Mouse (Mus musculus) Patski (cell line): ENCODE measurements around the gene Atxn7. TPM values are rescaled to one million over a fixed set of nuclear protein-coding genes. Genes with fewer than 3 reads are reported as not detected.

Source experiments
- ATAC-seq: fragments of 100-300 bp; one replicate; pipeline ENCODE4 v1.8.0; 2021
- CTCF ChIA-PET: fragments of 350-600 bp; sonication (Branson Sonifier 250); formaldehyde crosslinking; loops from one replicate; lab custom pipeline; 2022; ENCODE audit warnings: inconsistent platforms; lab: Charles Lee
- POLR2A ChIA-PET: fragments of 350-600 bp; sonication (Branson Sonifier 250); formaldehyde crosslinking; loops from one replicate; lab custom pipeline; 2022; ENCODE audit warnings: antibody characterized with exemption, inconsistent platforms; lab: Charles Lee
- DNase-seq: peaks from one replicate; pipeline ENCODE4 v3.0.0-alpha.2; 2011; ENCODE audit warnings: low read depth, low spot score
- H3K27me3 ChIP-seq: fragments of 371-371 bp; one replicate; pipeline ENCODE4 v1.5.1; 2021
- CTCF ChIP-seq: fragments of 100-300 bp; IDR thresholded peaks from one replicate; pipeline ENCODE4 v1.5.1; 2021
- in situ Hi-C: fragments of 300-500 bp; cut with MboI; formaldehyde crosslinking; loops from 3 replicates; pipeline ENCODE4 v1.11.1; 2018; ENCODE audit warnings: low pct_unique_long_range_greater_than_20kb, mixed read lengths
- polyA plus RNA-seq: library from polyadenylated mRNA; unstranded; gene quantifications from one replicate; pipeline ENCODE4 v1.2.3, GENCODE M21; 2021

The Atxn7 gene
- polyA plus RNA-seq, 1 experiment from 2014 or later: 11.3 TPM

GRCm38 (mm10) chr14:13982174-13982573 is 20.9 kb downstream of the Atxn7 start:
- CTCF ChIA-PET: interaction anchor here (1.0 kb wide), 1 partner anchor 132 kb away, joined by 3 read pairs; no protein-coding TSS in a partner anchor
- POLR2A ChIA-PET: no interaction called here
- H3K27me3 ChIP-seq: no peaks in the 10 kb centered on the region
- peak; percentile 22 for TF ChIP-seq CTCF
- in situ Hi-C loops: no loop called here
- DNase-seq (no peak), ATAC-seq (no peak)

GRCm38 (mm10) chr14:13988397-13988796 is 27.2 kb downstream of the Atxn7 start:
- POLR2A ChIA-PET: no interaction called here
- TF ChIP-seq CTCF: no peak
- H3K27me3 ChIP-seq: no peaks in the 10 kb centered on the region
- in situ Hi-C loops: no loop called here
- DNase-seq (no peak), ATAC-seq (no peak)
- CTCF ChIA-PET: interaction anchor here (0.9 to 1.3 kb wide), 2 partner anchors 9 to 27 kb away, joined by 3 to 4 read pairs; no protein-coding TSS in a partner anchor

- ATAC-seq: no peak
- CTCF ChIA-PET: no interaction called here
- in situ Hi-C loops: no loop called here
Measured at GRCm38 (mm10) chr14:13990741-13991140, 29.5 kb downstream of the Atxn7 start.

GRCm38 (mm10) chr14:13995206-13996097 is 34.2 kb downstream of the Atxn7 start:
- TF ChIP-seq CTCF: peak; percentile 14
- no peak for DNase-seq
- POLR2A ChIA-PET: no interaction called here
- in situ Hi-C loops: no loop called here
- no peak for ATAC-seq
- no peaks in the 10 kb centered on the region for H3K27me3 ChIP-seq
- CTCF ChIA-PET: interaction anchor here (0.7 to 1.6 kb wide), 6 partner anchors 12 to 103 kb away, joined by 3 to 5 read pairs (median 3); no protein-coding TSS in a partner anchor

More at GRCm38 (mm10) chr14:13990741-13991140, 29.5 kb downstream of the Atxn7 start:
- H3K27me3 ChIP-seq: no peaks in the 10 kb centered on the region
- no peak for TF ChIP-seq CTCF
- POLR2A ChIA-PET: no interaction called here
- no peak for DNase-seq

GRCm38 (mm10) chr14:14002771-14003170 is 41.5 kb downstream of the Atxn7 start:
- TF ChIP-seq CTCF: no peak
- POLR2A ChIA-PET: no interaction called here
- no peak for ATAC-seq
- DNase-seq: no peak
- H3K27me3 ChIP-seq: no peaks in the 10 kb centered on the region
- in situ Hi-C loops: no loop called here
- CTCF ChIA-PET: no interaction called here

GRCm38 (mm10) chr14:14009712-14010111 is 48.5 kb downstream of the Atxn7 start:
- DNase-seq (no peak), ATAC-seq (no peak)
- POLR2A ChIA-PET: no interaction called here
- H3K27me3 ChIP-seq: no peaks in the 10 kb centered on the region
- in situ Hi-C loops: no loop called here
- CTCF ChIA-PET: interaction anchor here (1.1 kb wide), 1 partner anchor 14 kb away, joined by 3 read pairs; no protein-coding TSS in a partner anchor
- TF ChIP-seq CTCF: no peak

GRCm38 (mm10) chr14:14012383-14013251 is 51.4 kb downstream of the Atxn7 start:
- POLR2A ChIA-PET: interaction anchor here (0.7 to 1.2 kb wide), 3 partner anchors 51 to 56 kb away, joined by 3 to 4 read pairs (median 3); partner anchors contain the start of gene Thoc7
- no peak for TF ChIP-seq CTCF
- peak; percentile 31 for DNase-seq
- in situ Hi-C loops: no loop called here
- ATAC-seq: peak; percentile 96
- CTCF ChIA-PET: interaction anchor here (1.2 to 1.5 kb wide), 2 partner anchors 14 to 85 kb away, joined by 5 to 7 read pairs; no protein-coding TSS in a partner anchor
- no peaks in the 10 kb centered on the region for H3K27me3 ChIP-seq

GRCm38 (mm10) chr14:14013252-14013711 is 52.0 kb downstream of the Atxn7 start:
- no peak for TF ChIP-seq CTCF
- POLR2A ChIA-PET: interaction anchor here (0.7 kb wide), 1 partner anchor 52 kb away, joined by 3 read pairs; the partner anchor contains the start of gene Thoc7
- in situ Hi-C loops: no loop called here
- CTCF ChIA-PET: no interaction called here
- DNase-seq (no peak), ATAC-seq (peak; percentile 33)
- H3K27me3 ChIP-seq: no peaks in the 10 kb centered on the region

- in situ Hi-C loops: no loop called here
- H3K27me3 ChIP-seq: no peaks in the 10 kb centered on the region
- DNase-seq: no peak
- ATAC-seq: no peak
- TF ChIP-seq CTCF: no peak
- ChIA-PET POLR2A (no interaction called here), CTCF (interaction anchor here (1.2 to 1.4 kb wide), 2 partner anchors 26 to 84 kb away, joined by 3 to 6 read pairs; no protein-coding TSS in a partner anchor)
Measured at GRCm38 (mm10) chr14:14014636-14015375, 53.6 kb downstream of the Atxn7 start.
